Mouse (Mus musculus) liver, postnatal 0 days (tissue): ENCODE results near the gene Cmklr1.

Experiments used
- CTCF ChIP-seq: sonication (generic); IDR thresholded peaks from 2 replicates; pipeline ENCODE4 v1.5.1; 2016; ENCODE audit warnings: antibody characterized with exemption, low read depth
- EP300 ChIP-seq: IDR thresholded peaks from 2 replicates; pipeline ENCODE4 v1.6.1; 2016; ENCODE audit warnings: antibody characterized with exemption, low read depth, mild to moderate bottlenecking

GRCm38 (mm10) chr5:113611771-113612233, 38.4 kb downstream of the Cmklr1 start:
- no peak for TF ChIP-seq EP300
- TF ChIP-seq CTCF, result no peak
